In genomic region chr5:115027109-115027508, GRCm38 (mm10) we compare ENCODE assay signal across 34 mouse cellular contexts. TPM values are rescaled to one million over a fixed set of nuclear protein-coding genes. Genes with fewer than 3 reads are reported as not detected.
A peak's percentile ranks its signal among the peaks of the same experiment; 100 is the strongest.
DNase-seq lines count a peak whose midpoint lies in the region; ATAC-seq and TF ChIP-seq lines count a peak whose summit lies in the region.
"Had no signal": no experiment of that assay in that cellular context is flagged by ENCODE, and none has a peak within 500 bp of the region (broad histone marks: within the 10 kb centered on the region; RNA-seq: fewer than 3 reads in every experiment).

No protein-coding gene starts in this region.

- DNase-seq in heart, postnatal 10 days, result no peak
- DNase-seq in kidney, adult 2 months, result peak; percentile 25
- peak; percentile 28 for DNase-seq in lung, postnatal 25 days (ENCODE audit: low spot score)
- no peak for DNase-seq in lung, postnatal 4 days
- no peak for DNase-seq in left cerebral cortex, adult 18-20 months (ENCODE audit: low spot score in 2 of 2)
- DNase-seq: adrenal gland, adult 2 months; adrenal gland, postnatal 36 days; cerebellum, adult 8-10 months; cerebellum, postnatal 25 days; forebrain, postnatal 0 days; gastrocnemius, postnatal 10 days; kidney, postnatal 36 days; lung, embryonic 14.5 days; retina, postnatal 1 day; right cerebral cortex, postnatal 14 days; thymus, postnatal 4 days had no signal

- TF ChIP-seq CTCF in kidney, adult 2 months (conservative IDR thresholded peaks at IDR 0.05; ENCODE audit: insufficient read depth, insufficient read length, low read depth, low read length), result no peak

- H3K27ac ChIP-seq in heart, embryonic 12.5 days (ENCODE audit: poor library complexity, severe bottlenecking), result peak overlapping the region; percentile 66
- H3K27ac ChIP-seq in kidney, adult 2 months (ENCODE audit: insufficient read depth, low read depth, low read length), result no peak overlapping the region
- H3K27ac ChIP-seq in kidney, embryonic 16.5 days (ENCODE audit: low read length), result no peak overlapping the region
- H3K27ac ChIP-seq: embryonic facial prominence, embryonic 10.5 days; embryonic facial prominence, embryonic 15.5 days; forebrain, embryonic 12.5 days; hindbrain, embryonic 13.5 days; layer of hippocampus, adult 2 months; limb, embryonic 13.5 days; liver, embryonic 14.5 days; midbrain, embryonic 10.5 days; midbrain, embryonic 15.5 days had no signal

- H3K36me3 ChIP-seq in heart, embryonic 12.5 days, result no peaks in the 10 kb centered on the region
- H3K36me3 ChIP-seq in kidney, adult 2 months (ENCODE audit: control insufficient read depth, insufficient read depth, low read length), result no peaks in the 10 kb centered on the region
- H3K36me3 ChIP-seq in kidney, embryonic 16.5 days (ENCODE audit: insufficient read depth, low read length), result peaks cover 4% of the 10 kb centered on the region; the same call in 1 of the 2 replicates
- H3K36me3 ChIP-seq: hindbrain, embryonic 13.5 days; midbrain, embryonic 15.5 days; neural tube, embryonic 15.5 days had no signal

- peaks cover 58% of the 10 kb centered on the region for H3K4me1 ChIP-seq in heart, embryonic 12.5 days (replicated peaks)
- H3K4me1 ChIP-seq in kidney, adult 2 months (ENCODE audit: control insufficient read depth, insufficient read depth, low read length), result peaks cover 21% of the 10 kb centered on the region
- peaks cover 7% of the 10 kb centered on the region; the same call in 1 of the 2 replicates for H3K4me1 ChIP-seq in kidney, embryonic 16.5 days (ENCODE audit: insufficient read depth, low read length)
- H3K4me1 ChIP-seq: embryonic facial prominence, embryonic 10.5 days; embryonic facial prominence, embryonic 15.5 days had no signal

- intact Hi-C loops in heart, postnatal 10 days (cut with DNase I), result no loop called here

- H3K9ac ChIP-seq in heart, embryonic 12.5 days, result no peak overlapping the region
- H3K9ac ChIP-seq in kidney, embryonic 16.5 days (replicated peaks; ENCODE audit: low read length), result no peak overlapping the region
- H3K9ac ChIP-seq: embryonic facial prominence, embryonic 15.5 days; forebrain, embryonic 12.5 days; forebrain, postnatal 0 days; hindbrain, embryonic 13.5 days; limb, embryonic 13.5 days; liver, embryonic 14.5 days; lung, embryonic 14.5 days; midbrain, embryonic 15.5 days; neural tube, embryonic 15.5 days had no signal

- peaks cover 4% of the 10 kb centered on the region; the same call in 1 of the 2 replicates for H3K9me3 ChIP-seq in heart, embryonic 12.5 days (replicated peaks)
- H3K9me3 ChIP-seq in kidney, embryonic 16.5 days (ENCODE audit: low read length), result 0 out of 2 replicates have a peak, but pooled peaks cover 3% of the 10 kb centered on the region
- H3K9me3 ChIP-seq: embryonic facial prominence, embryonic 10.5 days; embryonic facial prominence, embryonic 15.5 days; forebrain, embryonic 12.5 days; hindbrain, embryonic 13.5 days; limb, embryonic 13.5 days; midbrain, embryonic 10.5 days; midbrain, embryonic 15.5 days; neural tube, embryonic 15.5 days had no signal

- WGBS in heart, embryonic 12.5 days, result 46% methylated on average over 3 of the region's 3 CpGs
- WGBS in kidney, adult 2 months, result 78% methylated on average over 3 of the region's 3 CpGs
- 85% methylated on average over 3 of the region's 3 CpGs for WGBS in kidney, embryonic 16.5 days

- no peak for ATAC-seq in heart, embryonic 12.5 days (ENCODE audit: insufficient number of reproducible peaks, low FRiP score)
- ATAC-seq in kidney, embryonic 16.5 days (ENCODE audit: low FRiP score, low TSS enrichment), result no peak
- ATAC-seq: CD4-positive, CD25-positive, alpha-beta regulatory T cell, adult 4 months; forebrain, postnatal 0 days; intestine, embryonic 16.5 days; midbrain, embryonic 15.5 days had no signal

- H3K4me2 ChIP-seq in heart, embryonic 12.5 days, result no peak overlapping the region
- no peak overlapping the region for H3K4me2 ChIP-seq in kidney, embryonic 16.5 days (replicated peaks; ENCODE audit: low read depth, low read length)
- H3K4me2 ChIP-seq: embryonic facial prominence, embryonic 15.5 days; forebrain, embryonic 12.5 days; hindbrain, embryonic 13.5 days; limb, embryonic 13.5 days; lung, embryonic 14.5 days; midbrain, embryonic 15.5 days; neural tube, embryonic 15.5 days had no signal

- H3K27me3 ChIP-seq in heart, embryonic 12.5 days (replicated peaks), result no peaks in the 10 kb centered on the region
- no peaks in the 10 kb centered on the region for H3K27me3 ChIP-seq in kidney, adult 2 months (replicated peaks; ENCODE audit: control insufficient read depth, insufficient read depth, low read length)
- H3K27me3 ChIP-seq in kidney, embryonic 16.5 days (ENCODE audit: insufficient read depth, low read length), result no peaks in the 10 kb centered on the region
- H3K27me3 ChIP-seq: embryonic facial prominence, embryonic 15.5 days; forebrain, embryonic 12.5 days; hindbrain, embryonic 13.5 days; limb, embryonic 13.5 days; midbrain, embryonic 15.5 days; neural tube, embryonic 15.5 days had no signal

- no peak overlapping the region for H3K4me3 ChIP-seq in heart, embryonic 12.5 days
- no peak overlapping the region for H3K4me3 ChIP-seq in kidney, adult 2 months (ENCODE audit: insufficient read depth, low read depth, low read length)
- H3K4me3 ChIP-seq in kidney, embryonic 16.5 days (ENCODE audit: low read length), result no peak overlapping the region
- H3K4me3 ChIP-seq: embryonic facial prominence, embryonic 10.5 days; embryonic facial prominence, embryonic 15.5 days; forebrain, embryonic 12.5 days; hindbrain, embryonic 13.5 days; layer of hippocampus, adult 2 months; limb, embryonic 13.5 days; midbrain, embryonic 10.5 days; midbrain, embryonic 15.5 days; neural tube, embryonic 15.5 days had no signal

- no peak for TF ChIP-seq POLR2A in kidney, adult 2 months (IDR thresholded peaks at IDR 0.05; ENCODE audit: low read depth, low read length)

RNA-seq across cellular contexts. Expression of gene Sppl3, which starts 16.2 kb away (rescaled TPM):
- polyA plus RNA-seq in heart, embryonic 12.5 days (2016; fragmentation: Nextera tagmentation; extraction: Ambion mirVana), result 18.2 and 18.9 TPM in 2 replicates
- 10 to 100 TPM; 51.9 to 56.5 TPM for total RNA-seq in heart, postnatal 10 days (2021)
- polyA plus RNA-seq in kidney, adult 2 months (2012; rRNA removed), result 51.5 and 57.0 TPM in 2 replicates
- polyA plus RNA-seq in kidney, embryonic 16.5 days (2015; fragmentation: Nextera tagmentation; extraction: Ambion mirVana), result 12.3 and 13.6 TPM in 2 replicates
- 10 to 100 TPM; 84.8 to 85.4 TPM for total RNA-seq in left cerebral cortex, adult 18-20 months (2021)

RNA-seq across cellular contexts. Expression of gene Hnf1a, which starts 56.2 kb away (rescaled TPM):
- 0.05 and 0.19 TPM in 2 replicates for polyA plus RNA-seq in heart, embryonic 12.5 days (2016; fragmentation: Nextera tagmentation; extraction: Ambion mirVana)
- total RNA-seq in heart, postnatal 10 days (2021), result not detected
- polyA plus RNA-seq in kidney, adult 2 months (2012; rRNA removed), result 24.2 and 29.5 TPM in 2 replicates
- 12.6 and 15.4 TPM in 2 replicates for polyA plus RNA-seq in kidney, embryonic 16.5 days (2015; fragmentation: Nextera tagmentation; extraction: Ambion mirVana)
- not detected for total RNA-seq in left cerebral cortex, adult 18-20 months (2021)
- total RNA-seq: forebrain, postnatal 0 days; gastrocnemius, postnatal 10 days; layer of hippocampus, adult 2 months; layer of hippocampus, postnatal 14 days; left cerebral cortex, adult 8-10 months; left cerebral cortex, postnatal 36 days; megakaryocyte progenitor cell, adult 5-6 weeks had no signal
- polyA plus RNA-seq: forebrain, embryonic 12.5 days; forebrain, postnatal 0 days; hindbrain, embryonic 13.5 days; limb, embryonic 13.5 days; lung, embryonic 14.5 days had no signal

Comparison
In these comparisons a context has a peak if more than half of its experiments do, and no peak if none do; other contexts are left out.
1. DNase-seq: peak in kidney, adult 2 months (single experiment) and lung, postnatal 25 days (single experiment); none in heart, postnatal 10 days (0 of 2), lung, postnatal 4 days (0 of 2) and left cerebral cortex, adult 18-20 months (0 of 2).
2. RNA of gene Hnf1a, which starts 56.2 kb away (polyA plus RNA-seq): 24.2 to 29.5 TPM in kidney, adult 2 months and 12.6 to 15.4 TPM in kidney, embryonic 16.5 days; 0.05 to 0.19 TPM in heart, embryonic 12.5 days; every median in the first group is over 10 times any median in the second.